Mouse (Mus musculus) midbrain, postnatal 0 days (tissue): Measurements from ENCODE around the gene Rxfp3. TPM values are rescaled to one million over a fixed set of nuclear protein-coding genes. Genes with fewer than 3 reads are reported as not detected.

ENCODE experiments used
- ATAC-seq: fragments of 200-750 bp; cut with Nextera tagmentation; 2 replicates; pipeline ENCODE4 v1.8.0; 2017; ENCODE audit warnings: moderate number of reproducible peaks, mild to moderate bottlenecking, moderate TSS enrichment, moderate library complexity; ENCODE audit not compliant: low FRiP score
- DNase-seq: peaks from one replicate; pipeline ENCODE4 v3.0.0-alpha.2; 2015; ENCODE audit warnings: low spot score
- H3K27ac ChIP-seq: fragments of 300-500 bp; sonication (generic); 2 replicates; pipeline ENCODE4 v1.5.1; 2014; ENCODE audit warnings: low read depth, mild to moderate bottlenecking, low read length, mixed read lengths
- H3K27me3 ChIP-seq: fragments of 300-500 bp; sonication (generic); 2 replicates; pipeline ENCODE4 v1.6.1; 2014; ENCODE audit warnings: low read length, control low read depth, mixed read lengths; ENCODE audit not compliant: insufficient read depth
- H3K36me3 ChIP-seq: fragments of 300-500 bp; sonication (generic); 2 replicates; pipeline ENCODE4 v1.6.1; 2014; ENCODE audit warnings: low read length, control low read depth, mixed read lengths; ENCODE audit not compliant: insufficient read depth
- H3K4me1 ChIP-seq: fragments of 300-500 bp; sonication (generic); 2 replicates; pipeline ENCODE4 v1.6.1; 2014; ENCODE audit warnings: mild to moderate bottlenecking, control low read depth, antibody characterized with exemption, low read length, mixed read lengths; ENCODE audit not compliant: insufficient read depth
- H3K4me2 ChIP-seq: fragments of 300-500 bp; sonication (generic); 2 replicates; pipeline ENCODE4 v1.6.1; 2014; ENCODE audit warnings: low read depth, mild to moderate bottlenecking, low read length, mixed read lengths; ENCODE audit not compliant: poor library complexity, severe bottlenecking
- H3K4me3 ChIP-seq: fragments of 300-500 bp; sonication (generic); 2 replicates; pipeline ENCODE4 v1.5.1; 2014; ENCODE audit warnings: low read depth, mild to moderate bottlenecking, low read length, moderate library complexity
- H3K9ac ChIP-seq: fragments of 300-500 bp; sonication (generic); replicated peaks from 2 replicates; pipeline ENCODE4 v1.6.1; 2014; ENCODE audit warnings: mild to moderate bottlenecking, low read length, moderate library complexity, mixed read lengths; ENCODE audit not compliant: poor library complexity, severe bottlenecking
- H3K9me3 ChIP-seq: fragments of 300-500 bp; sonication (generic); 2 replicates; pipeline ENCODE4 v1.6.1; 2016; ENCODE audit warnings: low read length, control low read depth
- CTCF ChIP-seq: IDR thresholded peaks from 2 replicates; pipeline ENCODE4 v1.5.1; 2016; ENCODE audit warnings: antibody characterized with exemption, mild to moderate bottlenecking
- WGBS: fragments of 180-500 bp; shearing (Covaris S2); extraction: QIAGEN DNeasy Blood & Tissue Kit; methylation state at CpG from one replicate; pipeline ENCODE4 v1.1.7; 2014; 5-methylcytosine and 5-hydroxymethylcytosine counted together
- polyA plus RNA-seq: library from polyadenylated mRNA; unstranded; fragments of >200 nt; fragmentation: Nextera tagmentation; extraction: Ambion mirVana; gene quantifications from 2 replicates; pipeline ENCODE4 v1.2.1, GENCODE M21; 2015
- total RNA-seq: library from RNA; depleted of rRNA; stranded (reverse); fragments of >200 nt; gene quantifications from 2 replicates; pipeline ENCODE4 v1.2.3, GENCODE M21; 2014

The Rxfp3 gene
- total and polyA plus RNA-seq, 2 experiments from 2014 or later = 2.4 to 5.6 TPM

DNA sequence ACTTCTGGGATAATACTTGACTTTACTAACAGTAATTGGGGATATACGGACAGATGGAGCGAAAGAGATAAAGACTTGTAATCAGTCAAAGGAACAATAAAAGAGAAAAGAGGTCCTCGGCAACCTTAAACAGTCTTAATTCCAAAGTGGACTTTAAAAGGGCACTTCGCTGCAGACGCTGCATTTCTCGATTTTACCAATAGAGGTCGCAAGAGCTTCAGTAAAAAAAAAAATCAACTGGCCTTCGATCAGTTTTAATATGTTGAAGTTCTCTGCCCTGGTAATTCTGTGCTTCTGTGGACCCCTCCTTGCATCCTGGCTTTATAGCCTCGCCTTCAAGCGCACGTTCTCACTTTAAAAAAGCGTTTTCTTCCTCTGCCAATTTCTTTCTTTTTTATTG, 685 bp upstream of the Rxfp3 start:
- H3K27ac ChIP-seq = no peak overlapping the region
- no peaks in the 10 kb centered on the region for H3K9me3 ChIP-seq
- H3K27me3 ChIP-seq = peaks cover 39% of the 10 kb centered on the region
- WGBS = 2% methylated on average over 12 of the region's 12 CpGs
- no peaks in the 10 kb centered on the region for H3K36me3 ChIP-seq
- H3K4me1 ChIP-seq = peaks cover 6% of the 10 kb centered on the region; the same call in 1 of the 2 replicates
- TF ChIP-seq CTCF = peak; percentile 86
- DNase-seq (peak; percentile 74), ATAC-seq (no peak)
- no peak overlapping the region; the same call in 1 of the 2 replicates for H3K4me3 ChIP-seq
- peak overlapping the region; percentile 86; the same call in 1 of the 2 replicates for H3K4me2 ChIP-seq
- no peak overlapping the region for H3K9ac ChIP-seq

DNA sequence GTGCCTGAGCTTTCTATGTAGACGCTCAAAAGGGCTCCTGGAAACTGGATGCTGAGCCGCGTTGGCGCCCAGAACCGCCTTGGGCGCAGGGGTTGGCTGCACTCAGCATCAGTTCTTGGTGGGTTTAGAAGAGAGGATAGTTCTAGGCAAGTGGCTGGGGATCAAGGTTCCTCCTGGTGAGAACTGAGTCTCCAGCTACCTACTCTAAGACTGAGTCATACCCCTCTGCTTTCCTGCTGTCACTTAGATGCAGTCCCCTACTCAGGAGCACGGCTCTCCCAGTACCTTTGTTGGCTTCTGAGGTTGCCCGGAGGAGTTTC, 455 bp downstream of the Rxfp3 start:
- H3K4me1 ChIP-seq = peaks cover 6% of the 10 kb centered on the region; the same call in 1 of the 2 replicates
- peaks cover 39% of the 10 kb centered on the region for H3K27me3 ChIP-seq

DNA sequence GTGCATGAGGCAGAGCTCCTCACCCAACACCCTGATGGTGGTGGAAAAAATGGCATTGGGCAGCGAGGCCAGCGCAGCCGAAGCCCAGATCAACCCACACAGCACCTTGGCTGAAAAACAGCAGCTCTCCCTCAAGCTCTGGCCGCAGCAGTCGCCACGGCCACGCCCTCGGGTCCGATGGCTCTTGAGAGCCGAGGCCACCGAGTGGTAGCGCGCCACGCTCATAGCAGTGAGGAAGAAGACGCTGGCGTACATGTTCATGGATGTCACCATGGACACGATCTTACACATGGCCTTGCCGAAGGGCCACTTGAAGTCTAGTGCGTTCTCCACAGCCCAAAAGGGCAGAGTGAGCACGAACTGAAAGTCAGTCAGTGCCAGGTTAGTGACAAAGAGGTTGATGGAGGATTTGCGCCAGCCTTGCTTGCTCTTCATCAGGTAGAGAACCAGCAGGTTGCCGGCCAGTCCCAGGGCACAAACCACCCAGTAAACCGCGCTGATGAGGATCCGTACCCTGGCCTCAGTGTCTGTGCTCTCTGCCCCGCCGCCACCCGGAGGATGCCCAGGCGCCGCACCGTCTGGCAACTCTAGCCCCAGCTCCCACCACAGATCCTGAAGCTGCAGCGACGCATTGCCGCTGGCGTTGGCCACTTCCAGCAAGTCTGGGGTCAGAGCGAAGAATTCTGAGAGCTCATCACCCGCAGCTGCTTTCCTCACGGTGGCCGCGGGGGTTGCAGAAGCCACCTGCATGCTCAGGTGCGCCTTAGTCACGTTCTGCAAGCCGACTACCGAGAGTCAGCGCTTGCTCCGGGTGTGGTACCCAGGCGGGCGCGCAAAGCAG, 1.0 kb downstream of the Rxfp3 start:
- H3K36me3 ChIP-seq = no peaks in the 10 kb centered on the region
- peak; percentile 54; the same call in 1 of the 2 replicates for ATAC-seq
- TF ChIP-seq CTCF = no peak
- H3K4me2 ChIP-seq = peak overlapping the region; percentile 86
- WGBS = 3% methylated on average over 49 of the region's 49 CpGs
- no peak overlapping the region for H3K27ac ChIP-seq
- H3K9me3 ChIP-seq = no peaks in the 10 kb centered on the region
- H3K9ac ChIP-seq = peak overlapping the region; percentile 44
- peaks cover 6% of the 10 kb centered on the region; the same call in 1 of the 2 replicates for H3K4me1 ChIP-seq
- no peak for DNase-seq
- peaks cover 39% of the 10 kb centered on the region for H3K27me3 ChIP-seq
- H3K4me3 ChIP-seq = peak overlapping the region; percentile 36

More for the DNA sequence above, 455 bp downstream of the Rxfp3 start:
- TF ChIP-seq CTCF = no peak
- peak overlapping the region; percentile 44 for H3K9ac ChIP-seq
- ATAC-seq (peak; percentile 8; the same call in 1 of the 2 replicates), DNase-seq (no peak)
- H3K9me3 ChIP-seq = no peaks in the 10 kb centered on the region
- H3K4me2 ChIP-seq = peak overlapping the region; percentile 86
- H3K4me3 ChIP-seq = peak overlapping the region; percentile 36
- no peak overlapping the region for H3K27ac ChIP-seq
- WGBS = 4% methylated on average over 8 of the region's 8 CpGs
- H3K36me3 ChIP-seq = no peaks in the 10 kb centered on the region

DNA sequence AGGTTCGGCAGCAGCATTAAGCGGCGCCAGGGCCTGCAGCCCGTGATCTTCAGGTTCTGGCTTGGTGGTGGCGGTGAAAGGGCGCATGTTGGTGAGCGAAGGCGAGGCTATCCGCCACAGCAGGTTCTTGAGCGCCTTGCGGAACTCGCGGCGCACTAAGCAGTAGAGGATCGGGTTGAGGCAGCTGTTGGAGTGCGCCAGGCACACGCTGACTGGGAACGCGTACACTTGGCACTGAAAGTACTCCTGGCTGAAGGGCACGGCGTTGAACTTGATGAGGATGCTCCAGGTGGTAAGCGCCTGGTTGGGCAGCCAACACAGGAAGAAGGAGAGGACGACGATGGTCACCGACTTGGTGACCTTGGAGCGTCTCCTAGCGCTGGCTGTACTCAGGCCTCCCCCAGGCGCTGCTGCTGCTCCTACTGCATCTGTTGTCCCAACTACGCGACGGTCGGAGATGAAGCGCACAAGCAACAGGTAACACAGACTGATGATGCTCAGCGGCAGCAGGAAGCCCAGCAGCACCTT, 1.8 kb downstream of the Rxfp3 start:
- ATAC-seq (peak; percentile 54; the same call in 1 of the 2 replicates), DNase-seq (no peak)
- Histone ChIP-seq H3K4me1 (peaks cover 6% of the 10 kb centered on the region; the same call in 1 of the 2 replicates), H3K27ac (no peak overlapping the region), H3K36me3 (no peaks in the 10 kb centered on the region), H3K9ac (no peak overlapping the region), H3K27me3 (peaks cover 39% of the 10 kb centered on the region), H3K4me3 (peak overlapping the region; percentile 36), H3K4me2 (peak overlapping the region; percentile 86), H3K9me3 (no peaks in the 10 kb centered on the region)
- no peak for TF ChIP-seq CTCF
- 5% methylated on average over 34 of the region's 34 CpGs for WGBS

DNA sequence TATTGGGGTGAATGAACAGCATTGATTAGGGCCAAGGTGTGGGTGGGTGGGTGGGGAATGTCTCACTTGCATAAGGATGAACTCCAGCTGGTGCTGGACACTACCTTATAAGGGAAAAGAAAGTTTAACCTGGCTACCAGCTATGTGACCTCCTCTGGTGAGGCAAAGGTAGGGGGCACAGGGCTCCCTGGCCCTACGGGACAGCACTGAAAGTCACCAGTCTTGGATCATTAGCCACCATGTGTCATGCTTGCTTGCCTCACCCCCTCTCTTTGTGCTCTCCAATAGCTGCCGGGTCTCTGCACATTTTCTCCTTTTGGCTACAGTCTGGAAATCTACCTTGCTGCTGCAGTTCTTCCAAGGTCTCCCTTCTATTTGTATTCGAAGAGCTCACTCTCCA, 7.6 kb downstream of the Rxfp3 start:
- Histone ChIP-seq H3K27ac (no peak overlapping the region), H3K4me2 (no peak overlapping the region), H3K27me3 (peaks cover 8% of the 10 kb centered on the region), H3K9ac (no peak overlapping the region), H3K9me3 (no peaks in the 10 kb centered on the region), H3K36me3 (no peaks in the 10 kb centered on the region), H3K4me3 (no peak overlapping the region), H3K4me1 (no peaks in the 10 kb centered on the region)
- DNase-seq (no peak), ATAC-seq (no peak)
- WGBS = 72% methylated on average over 3 of the region's 3 CpGs
- no peak for TF ChIP-seq CTCF
